Mouse (Mus musculus) liver, postnatal 0 days (tissue): ENCODE results near the gene Borcs8. TPM values are rescaled to one million over a fixed set of nuclear protein-coding genes. Genes with fewer than 3 reads are reported as not detected.

Source experiments
- ATAC-seq: fragments of 200-750 bp; cut with Nextera tagmentation; 2 replicates; pipeline ENCODE4 v1.8.0; 2017; ENCODE audit warnings: mild to moderate bottlenecking, moderate library complexity
- DNase-seq: peaks from one replicate; pipeline ENCODE4 v3.0.0-alpha.2; 2016
- H3K27ac ChIP-seq: fragments of 300-500 bp; sonication (generic); 2 replicates; pipeline ENCODE4 v1.5.1; 2014; ENCODE audit warnings: antibody characterized with exemption, moderate library complexity, mild to moderate bottlenecking, low read depth
- H3K27me3 ChIP-seq: fragments of 300-500 bp; sonication (generic); 2 replicates; pipeline ENCODE4 v1.6.1; 2014; ENCODE audit warnings: low read length, control low read depth, mixed read lengths; ENCODE audit not compliant: insufficient read depth
- H3K36me3 ChIP-seq: fragments of 300-500 bp; sonication (generic); replicated peaks from 2 replicates; pipeline ENCODE4 v1.6.1; 2014; ENCODE audit warnings: mild to moderate bottlenecking, control low read depth, low read length, moderate library complexity, mixed read lengths; ENCODE audit not compliant: insufficient read depth
- H3K4me1 ChIP-seq: fragments of 300-500 bp; sonication (generic); 2 replicates; pipeline ENCODE4 v1.6.1; 2014; ENCODE audit warnings: antibody characterized with exemption, mild to moderate bottlenecking, control low read depth; ENCODE audit not compliant: insufficient read depth
- H3K4me2 ChIP-seq: fragments of 300-500 bp; sonication (generic); 2 replicates; pipeline ENCODE4 v1.6.1; 2014; ENCODE audit warnings: low read depth, mild to moderate bottlenecking, low read length, moderate library complexity, mixed read lengths
- H3K4me3 ChIP-seq: fragments of 300-500 bp; sonication (generic); 2 replicates; pipeline ENCODE4 v1.5.1; 2014; ENCODE audit warnings: low read depth, low read length
- H3K9ac ChIP-seq: fragments of 300-500 bp; sonication (generic); replicated peaks from 2 replicates; pipeline ENCODE4 v1.6.1; 2014; ENCODE audit warnings: mild to moderate bottlenecking, moderate library complexity
- H3K9me3 ChIP-seq: fragments of 300-500 bp; sonication (generic); 2 replicates; pipeline ENCODE4 v1.6.1; 2016; ENCODE audit warnings: mild to moderate bottlenecking, control low read depth, low read length, mixed read lengths
- CTCF ChIP-seq: sonication (generic); IDR thresholded peaks from 2 replicates; pipeline ENCODE4 v1.5.1; 2016; ENCODE audit warnings: antibody characterized with exemption, low read depth
- EP300 ChIP-seq: IDR thresholded peaks from 2 replicates; pipeline ENCODE4 v1.6.1; 2016; ENCODE audit warnings: antibody characterized with exemption, low read depth, mild to moderate bottlenecking
- WGBS: fragments of 180-500 bp; shearing (Covaris S2); extraction: QIAGEN DNeasy Blood & Tissue Kit; methylation state at CpG from one replicate; pipeline ENCODE4 v1.1.7; 2014; ENCODE audit not compliant: insufficient replicate concordance; 5-methylcytosine and 5-hydroxymethylcytosine counted together
- polyA plus RNA-seq: library from polyadenylated mRNA; unstranded; fragments of >200 nt; fragmentation: Nextera tagmentation; extraction: Ambion mirVana; gene quantifications from 2 replicates; pipeline ENCODE4 v1.2.1, GENCODE M21; 2015

The Borcs8 gene
- polyA plus RNA-seq, 1 experiment from 2014 or later: 18.8 TPM

GRCm38 (mm10) chr8:70139981-70140380, 682 bp downstream of the Borcs8 start:
- H3K4me2 ChIP-seq: peak overlapping the region; percentile 78
- peak overlapping the region; percentile 77 for H3K9ac ChIP-seq
- ATAC-seq: no peak
- no peaks in the 10 kb centered on the region for H3K9me3 ChIP-seq
- 6% methylated on average over 9 of the region's 9 CpGs for WGBS
- peaks cover 16% of the 10 kb centered on the region for H3K36me3 ChIP-seq
- no peak for TF ChIP-seq CTCF
- TF ChIP-seq EP300: no peak
- no peaks in the 10 kb centered on the region for H3K27me3 ChIP-seq
- H3K4me1 ChIP-seq: peaks cover 21% of the 10 kb centered on the region
- H3K27ac ChIP-seq: peak overlapping the region; percentile 86
- H3K4me3 ChIP-seq: peak overlapping the region; percentile 80
- no peak for DNase-seq

GRCm38 (mm10) chr8:70147678-70148607, 8.6 kb downstream of the Borcs8 start:
- Histone ChIP-seq H3K9ac (no peak overlapping the region), H3K9me3 (no peaks in the 10 kb centered on the region), H3K27ac (no peak overlapping the region), H3K36me3 (peaks cover 20% of the 10 kb centered on the region), H3K4me1 (peaks cover 5% of the 10 kb centered on the region), H3K27me3 (no peaks in the 10 kb centered on the region), H3K4me3 (no peak overlapping the region), H3K4me2 (no peak overlapping the region)
- DNase-seq (no peak), ATAC-seq (no peak)
- WGBS: 61% methylated on average over 7 of the region's 7 CpGs
- no peak for TF ChIP-seq CTCF
- TF ChIP-seq EP300: no peak

GRCm38 (mm10) chr8:70150158-70150557, 10.9 kb downstream of the Borcs8 start:
- no peak overlapping the region for H3K27ac ChIP-seq
- peaks cover 5% of the 10 kb centered on the region for H3K4me1 ChIP-seq
- peak overlapping the region; percentile 39; the same call in 1 of the 2 replicates for H3K4me2 ChIP-seq
- H3K9me3 ChIP-seq: no peaks in the 10 kb centered on the region
- no peak overlapping the region for H3K4me3 ChIP-seq
- peak; percentile 73 for ATAC-seq
- H3K27me3 ChIP-seq: no peaks in the 10 kb centered on the region
- peak; percentile 61 for DNase-seq
- H3K9ac ChIP-seq: no peak overlapping the region
- 25% methylated on average over 13 of the region's 13 CpGs for WGBS
- peaks cover 12% of the 10 kb centered on the region for H3K36me3 ChIP-seq
- TF ChIP-seq CTCF: no peak

- ATAC-seq (peak; percentile 81), DNase-seq (peak; percentile 84)
- no peaks in the 10 kb centered on the region for H3K27me3 ChIP-seq
- H3K36me3 ChIP-seq: no peaks in the 10 kb centered on the region
- no peak overlapping the region for H3K9ac ChIP-seq
- H3K4me1 ChIP-seq: peaks cover 7% of the 10 kb centered on the region
- no peak overlapping the region for H3K4me3 ChIP-seq
- no peaks in the 10 kb centered on the region for H3K9me3 ChIP-seq
- TF ChIP-seq CTCF (no peak), EP300 (no peak)
- no peak overlapping the region for H3K27ac ChIP-seq
- 17% methylated on average over 21 of the region's 22 CpGs for WGBS
- H3K4me2 ChIP-seq: peak overlapping the region; percentile 37
Measured at GRCm38 (mm10) chr8:70152537-70153257, 13.4 kb downstream of the Borcs8 start.

- no peak for DNase-seq
- Histone ChIP-seq H3K4me3 (no peak overlapping the region), H3K27ac (no peak overlapping the region), H3K36me3 (no peaks in the 10 kb centered on the region), H3K4me1 (peaks cover 14% of the 10 kb centered on the region), H3K9me3 (no peaks in the 10 kb centered on the region), H3K27me3 (no peaks in the 10 kb centered on the region), H3K9ac (no peak overlapping the region), H3K4me2 (no peak overlapping the region)
- TF ChIP-seq CTCF (no peak), EP300 (no peak)
- ATAC-seq: no peak
- 92% methylated on average over 1 of the region's 1 CpGs for WGBS
Measured at GRCm38 (mm10) chr8:70157240-70157800, 18.0 kb downstream of the Borcs8 start.
